Mouse (Mus musculus) thymus, postnatal 4 days (tissue): ENCODE measurements around the gene Akt2.

Experiments
- DNase-seq: peaks from one replicate; pipeline ENCODE4 v3.0.0; 2021

Gene Akt2

DNA sequence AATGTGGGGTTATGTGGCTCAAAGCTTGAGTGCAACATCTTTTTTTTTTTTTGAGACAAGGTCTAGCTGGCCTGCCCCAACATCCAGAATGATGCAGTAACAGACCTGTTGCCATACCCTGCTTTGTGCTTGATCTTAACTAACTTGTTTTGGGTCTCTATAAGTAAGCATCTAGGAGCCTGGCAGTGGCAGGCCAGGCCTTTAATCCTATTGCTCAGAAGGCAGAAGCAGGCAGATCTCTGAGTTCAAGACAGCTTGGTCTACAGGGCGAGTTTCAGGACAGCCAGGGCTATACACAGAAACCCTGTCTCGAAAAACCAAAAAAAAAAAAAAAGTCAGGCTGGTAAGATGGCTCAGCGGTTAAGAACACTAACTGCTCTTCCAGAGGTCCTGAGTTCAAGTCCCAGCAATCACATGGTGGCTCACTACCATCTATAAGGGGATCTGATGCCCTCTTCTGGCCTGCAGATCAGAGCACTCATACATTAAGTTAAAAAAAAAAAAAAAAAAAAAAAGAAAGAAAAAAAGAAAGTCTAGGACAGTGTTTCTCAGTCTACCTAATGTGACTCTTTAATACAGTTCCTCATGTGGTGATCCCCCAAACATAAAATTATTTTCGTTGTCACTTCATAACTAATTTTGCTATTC lies 662 bp upstream of the Akt2 start:
- peak; percentile 30 for DNase-seq

DNA sequence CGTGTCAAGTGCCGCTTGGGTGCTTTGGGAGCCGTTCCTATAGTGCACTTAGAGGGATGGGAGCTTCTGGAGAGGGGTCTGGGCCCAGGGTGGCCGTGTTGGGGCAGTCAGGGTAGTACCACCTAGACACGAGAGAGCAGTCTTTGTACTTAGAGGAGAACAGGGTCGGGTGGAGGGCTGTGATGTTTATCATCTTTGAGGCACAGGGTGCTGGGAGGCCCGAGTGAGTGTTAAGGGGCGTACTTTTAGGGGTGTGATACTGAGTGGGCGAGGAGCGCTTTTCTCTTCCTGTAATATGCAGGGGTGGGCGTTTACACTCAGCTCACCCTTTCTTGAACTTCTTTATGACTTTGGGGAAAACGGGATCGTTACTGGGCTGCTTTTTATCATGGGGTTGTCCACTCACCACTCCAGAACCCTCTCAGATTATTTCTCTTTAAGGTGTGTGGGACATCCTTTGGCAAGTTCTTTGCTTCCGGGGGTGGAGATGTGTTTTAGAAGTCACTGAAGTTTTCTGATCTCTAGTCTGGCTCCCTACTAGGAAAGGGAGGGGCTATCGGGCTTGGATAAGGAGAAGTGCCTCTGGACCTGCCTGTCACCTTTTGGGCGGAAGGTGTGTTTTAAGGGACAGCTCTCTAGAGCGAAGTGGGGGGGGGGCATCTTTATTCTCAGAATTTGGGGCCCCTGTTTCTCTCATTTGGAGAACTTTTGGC lies 1.0 kb downstream of the Akt2 start:
- DNase-seq: no peak

- DNase-seq: peak; percentile 24
Observed at GRCm38 (mm10) chr7:27592934-27593645, 1.7 kb downstream of the Akt2 start.

DNA sequence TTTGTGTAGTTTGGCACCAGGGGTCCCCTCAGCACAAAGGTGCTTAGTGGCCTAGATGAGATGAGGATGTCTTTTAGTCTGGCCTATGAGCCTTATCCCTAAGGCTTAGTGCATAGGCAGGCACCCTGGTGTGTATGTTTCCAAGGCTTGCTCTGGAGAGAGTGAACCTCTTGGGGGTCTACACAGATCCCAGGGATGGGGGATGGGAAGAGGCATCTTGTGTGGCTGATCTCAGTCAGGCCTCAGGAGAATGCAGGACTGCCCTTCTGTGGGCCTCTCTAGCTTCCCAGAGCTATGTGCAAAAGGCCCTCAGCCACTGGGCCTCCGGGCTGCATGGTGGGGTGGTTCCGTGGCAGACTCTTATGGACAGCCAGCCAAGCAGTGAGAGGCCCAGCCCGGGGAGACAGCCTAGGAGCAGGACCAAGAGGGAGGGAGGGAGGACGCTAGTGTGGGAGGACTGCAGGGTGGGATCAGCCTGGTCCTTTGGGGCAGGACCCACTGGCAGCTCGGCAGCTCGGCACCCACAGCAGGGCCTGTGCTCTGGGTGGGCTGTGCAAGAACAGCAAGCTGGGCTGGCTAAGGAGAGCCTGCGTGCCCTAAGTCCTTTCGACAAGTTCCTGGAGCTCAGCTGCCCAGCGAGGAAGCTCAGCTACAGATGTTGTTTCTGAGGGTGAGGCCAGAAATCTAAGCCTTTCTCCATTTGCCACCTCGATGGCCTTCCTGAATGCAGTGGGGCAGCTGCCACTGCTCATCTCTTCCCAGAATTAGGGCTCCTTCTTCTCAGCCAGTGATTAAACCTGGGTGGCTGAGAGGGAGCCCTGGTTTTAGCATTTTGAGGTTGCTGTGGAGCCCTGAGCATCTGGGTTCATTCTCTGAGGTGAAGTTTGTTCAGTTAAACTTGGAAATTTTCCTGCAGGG lies 5.5 kb downstream of the Akt2 start:
- DNase-seq: peak; percentile 18

GRCm38 (mm10) chr7:27598053-27598452 lies 6.7 kb downstream of the Akt2 start:
- DNase-seq: no peak

DNA sequence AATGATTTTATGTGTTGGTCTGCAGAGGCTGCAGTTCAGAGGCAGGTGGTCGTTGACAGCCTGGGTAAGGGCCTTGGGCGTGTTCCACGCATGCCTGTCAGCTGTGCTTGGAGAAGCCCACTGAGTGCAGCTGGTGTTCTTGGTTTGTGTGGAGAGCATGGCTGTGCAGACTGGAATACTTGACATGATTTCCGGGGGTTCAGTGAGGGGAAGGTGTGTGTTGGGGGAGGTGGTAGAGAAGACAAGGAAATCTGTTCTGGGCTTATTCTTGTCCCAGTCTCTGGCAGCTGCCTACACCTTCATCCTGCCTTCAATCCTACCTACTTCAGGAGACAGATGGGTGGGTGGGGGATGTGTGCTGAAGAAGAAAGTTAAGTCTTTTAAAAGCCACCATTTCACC lies 10.3 kb downstream of the Akt2 start:
- DNase-seq: no peak

DNA sequence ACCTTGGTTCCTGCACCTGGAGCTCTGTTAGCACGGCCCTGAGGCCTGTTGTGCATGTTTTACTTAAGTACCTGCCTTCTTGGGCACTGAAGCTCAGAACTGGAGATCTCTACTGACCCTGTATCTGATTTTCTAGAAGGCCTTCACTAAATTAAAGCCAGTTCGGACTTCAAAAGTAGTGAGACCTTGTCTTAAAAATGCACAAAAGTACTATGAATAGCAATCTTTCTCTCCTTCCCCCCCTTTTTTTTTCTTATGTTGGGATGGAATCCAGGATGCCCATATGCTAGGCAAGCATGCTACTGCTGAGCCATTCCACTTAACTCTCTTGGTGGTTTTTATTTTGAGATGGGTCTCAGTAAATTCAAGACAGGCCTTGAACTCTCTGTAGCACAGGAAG lies 10.8 kb downstream of the Akt2 start:
- DNase-seq: no peak

- no peak for DNase-seq
Observed at GRCm38 (mm10) chr7:27602835-27603234, 11.5 kb downstream of the Akt2 start.

- no peak for DNase-seq
Observed at GRCm38 (mm10) chr7:27604661-27605348, 13.5 kb downstream of the Akt2 start.

DNA sequence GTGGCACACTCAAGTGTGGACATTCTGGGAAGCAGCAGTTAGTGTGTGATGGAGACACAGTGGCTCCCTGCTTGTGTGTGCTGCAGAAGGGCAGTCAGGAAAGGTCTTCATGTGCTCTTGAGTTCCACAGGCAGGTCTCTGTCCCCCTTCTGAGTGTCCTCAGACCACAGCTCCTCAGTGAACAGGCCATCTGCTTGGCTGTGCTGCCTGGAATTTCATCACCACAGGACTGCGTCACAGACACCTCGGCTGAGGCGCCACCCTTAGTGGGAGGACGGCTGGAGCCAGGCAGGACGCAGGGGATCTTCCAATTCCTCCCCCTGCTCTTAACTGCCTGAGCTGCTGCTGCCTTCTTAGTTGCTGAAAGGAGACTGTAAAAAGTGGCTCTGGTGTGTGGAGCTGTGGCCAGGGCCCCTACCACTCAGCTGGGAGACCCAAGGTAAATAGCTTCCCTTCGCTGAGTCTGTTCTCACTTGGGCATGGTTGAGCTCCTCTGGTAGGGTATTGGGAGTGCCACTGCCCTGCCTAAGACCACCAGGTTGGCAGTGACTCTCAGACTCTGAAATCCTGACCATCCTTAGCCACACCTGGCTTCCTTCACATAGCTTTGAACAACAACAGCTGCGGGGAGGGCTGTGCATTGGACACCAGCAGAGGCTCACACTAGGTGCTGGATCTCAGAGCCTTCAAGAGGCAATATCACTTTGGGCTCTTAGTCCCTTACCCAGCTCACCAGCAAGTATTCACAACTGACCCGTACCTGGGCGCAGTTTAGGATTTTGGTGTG lies 14.3 kb downstream of the Akt2 start:
- no peak for DNase-seq

DNA sequence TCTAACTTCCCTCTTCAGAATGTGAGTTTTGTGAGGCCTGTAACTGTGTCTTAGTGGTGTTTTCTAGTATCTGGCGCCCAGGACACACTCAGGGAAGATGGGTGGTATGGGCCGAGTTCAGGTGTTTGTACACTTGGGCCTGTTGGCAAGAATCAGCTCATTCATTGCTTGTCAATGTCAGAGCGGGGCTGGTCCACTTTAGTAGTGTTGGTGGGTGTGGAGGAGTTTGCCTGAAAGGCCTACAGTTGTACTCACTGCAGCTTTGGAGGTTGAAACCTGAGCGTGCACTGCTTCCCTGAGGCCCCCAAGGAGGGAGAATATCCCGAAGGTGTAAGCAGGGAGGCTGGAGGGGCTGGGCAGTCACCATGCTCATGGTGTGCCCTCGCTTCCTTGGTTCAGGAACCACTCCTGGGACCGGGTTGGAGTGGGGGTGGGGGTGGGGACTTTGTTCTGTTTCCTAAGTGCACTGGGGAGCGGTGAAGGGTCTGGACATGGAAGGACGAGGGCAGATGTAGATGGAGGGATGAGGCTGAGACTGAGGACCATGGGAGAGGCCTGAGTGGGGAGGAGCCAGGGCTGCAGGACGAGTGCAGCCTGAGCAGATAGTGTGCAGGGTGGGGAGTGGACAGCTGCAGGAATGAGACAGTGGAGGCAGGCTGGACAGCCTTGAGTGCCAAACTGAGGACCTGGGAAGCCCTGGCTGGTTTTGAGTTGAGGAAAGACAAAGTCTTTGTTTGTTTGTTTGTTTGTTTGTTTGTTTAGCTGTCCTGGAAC lies 15.3 kb downstream of the Akt2 start:
- DNase-seq: no peak

DNA sequence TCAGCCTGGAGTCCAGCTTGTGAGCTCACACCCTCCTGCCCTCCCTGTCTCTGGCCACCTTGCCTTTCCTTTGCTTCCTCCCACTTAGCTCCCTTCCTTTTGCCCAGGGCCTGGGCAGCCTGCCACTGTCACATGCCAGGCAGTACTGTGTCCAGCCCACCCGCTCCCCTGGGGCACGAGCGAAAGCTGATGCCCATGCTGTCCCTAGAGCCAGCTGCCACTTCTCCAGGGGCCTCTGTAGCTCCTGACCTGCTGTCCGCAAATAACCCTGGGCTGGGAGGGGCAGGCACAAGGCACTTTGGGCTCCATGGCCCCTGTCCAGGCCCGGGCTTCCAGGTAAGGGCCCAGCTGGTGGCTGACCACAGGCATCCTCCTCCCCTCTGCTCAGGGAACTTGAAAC lies 16.2 kb downstream of the Akt2 start:
- no peak for DNase-seq

- no peak for DNase-seq
Observed at GRCm38 (mm10) chr7:27608130-27608529, 16.8 kb downstream of the Akt2 start.

DNA sequence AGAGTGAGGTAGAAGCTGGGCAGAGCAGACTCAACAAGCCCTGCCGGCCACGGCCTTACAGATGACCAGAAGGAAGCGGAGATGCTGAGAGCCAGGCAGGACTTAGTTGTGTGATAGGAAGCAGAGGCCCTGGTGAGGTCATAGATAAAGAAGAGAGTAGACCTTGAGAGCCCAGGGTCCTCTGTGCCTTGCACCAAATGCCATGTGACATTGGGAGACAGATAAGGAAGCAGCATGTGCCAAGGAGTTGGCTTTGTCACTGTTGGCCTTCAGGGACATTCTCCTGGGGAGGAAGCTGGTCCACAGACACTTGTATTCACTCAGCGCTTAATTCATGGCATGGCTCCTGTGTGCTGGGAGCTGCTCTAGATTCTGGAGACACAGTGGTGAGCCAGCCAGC lies 17.9 kb downstream of the Akt2 start:
- no peak for DNase-seq

- peak; percentile 31 for DNase-seq
Observed at GRCm38 (mm10) chr7:27609688-27610087, 18.3 kb downstream of the Akt2 start.

- no peak for DNase-seq
Observed at GRCm38 (mm10) chr7:27610370-27610769, 19.0 kb downstream of the Akt2 start.

- DNase-seq: no peak
Observed at GRCm38 (mm10) chr7:27610871-27611270, 19.5 kb downstream of the Akt2 start.

DNA sequence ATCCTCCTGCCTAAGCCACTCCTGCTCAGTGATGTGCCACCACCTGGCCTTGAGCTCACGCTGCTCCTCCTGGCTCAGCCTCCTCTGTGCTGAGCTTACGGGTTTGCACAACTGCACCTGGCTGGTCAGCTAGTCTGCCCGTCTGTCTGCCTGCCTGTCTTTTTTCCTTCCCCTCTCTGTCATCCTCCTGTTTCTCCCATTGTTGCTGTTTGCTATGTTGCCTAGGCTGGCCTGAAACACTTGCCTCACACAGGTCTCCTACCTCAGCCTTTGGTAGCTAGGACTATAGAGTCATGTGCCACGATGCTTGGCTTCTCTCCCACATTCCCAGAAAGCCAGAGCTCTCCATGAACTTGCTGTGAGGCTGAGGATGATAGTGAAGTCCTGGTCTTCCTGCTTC lies 21.6 kb downstream of the Akt2 start:
- no peak for DNase-seq

GRCm38 (mm10) chr7:27613751-27614499 lies 22.6 kb downstream of the Akt2 start:
- DNase-seq: no peak

DNA sequence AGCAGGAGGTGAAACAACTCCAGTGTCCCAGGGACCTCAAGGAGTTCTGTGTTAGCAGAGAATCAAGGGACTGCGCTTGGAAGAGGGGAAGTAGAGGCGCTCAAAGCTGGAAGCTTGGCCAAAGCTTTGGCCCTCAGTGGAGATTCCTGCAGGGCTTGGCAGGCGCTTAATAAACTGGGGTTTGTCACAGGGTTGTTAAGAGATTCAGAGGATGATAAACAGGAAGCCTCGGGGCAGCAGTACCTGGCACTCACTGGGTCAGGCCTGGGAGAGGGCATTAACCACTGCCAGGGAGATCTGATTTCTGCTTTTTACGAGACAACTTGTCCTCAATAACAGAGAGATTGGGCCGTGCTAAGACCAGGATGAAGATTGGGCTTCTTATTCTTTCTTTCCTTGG lies 29.7 kb downstream of the Akt2 start:
- no peak for DNase-seq
